Mouse (Mus musculus) cerebellum, adult 11-12 months (tissue): ENCODE data around the gene Ndst4.

Experiments used
- DNase-seq: peaks from one replicate; pipeline ENCODE4 v3.0.0; 2022

The Ndst4 gene

GRCm38 (mm10) chr3:125744468-125745141 lies 340.7 kb downstream of the Ndst4 start:
- DNase-seq: no peak

GRCm38 (mm10) chr3:125745142-125745496 lies 341.2 kb downstream of the Ndst4 start:
- DNase-seq: no peak

GRCm38 (mm10) chr3:125746367-125746766 lies 342.5 kb downstream of the Ndst4 start:
- no peak for DNase-seq

- DNase-seq: no peak
Measured at GRCm38 (mm10) chr3:125756911-125757310, 353.0 kb downstream of the Ndst4 start.

- DNase-seq: no peak
Measured at GRCm38 (mm10) chr3:125760711-125761110, 356.8 kb downstream of the Ndst4 start.
